Mouse (Mus musculus) retina, embryonic 14.5 days (tissue): ENCODE measurements around the gene Nrxn3.

Experiments
- DNase-seq: peaks from one replicate; pipeline ENCODE4 v3.0.0-alpha.2; 2015; ENCODE audit warnings: low spot score

The Nrxn3 gene

DNA sequence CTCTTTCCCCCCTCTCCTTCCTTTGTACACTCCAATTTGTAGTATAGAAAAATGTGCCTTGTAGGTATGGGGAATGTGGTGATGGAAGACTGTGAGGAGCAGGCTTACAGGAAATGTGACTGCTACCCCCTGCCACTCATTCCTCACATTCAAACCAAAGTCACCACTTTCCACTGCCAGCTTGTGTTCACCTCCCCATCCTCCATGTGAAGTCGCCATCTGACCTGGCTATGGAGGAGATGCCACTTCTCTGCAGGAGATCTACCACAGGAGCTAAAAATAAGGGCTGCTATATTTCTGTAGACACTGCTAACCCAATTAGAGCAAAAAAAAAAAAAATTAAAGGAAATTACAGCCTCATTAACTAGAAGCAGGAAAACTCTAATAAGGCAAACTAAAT, 980.3 kb downstream of the Nrxn3 start:
- no peak for DNase-seq

GRCm38 (mm10) chr12:89707913-89708312, 985.2 kb downstream of the Nrxn3 start:
- no peak for DNase-seq

- DNase-seq = no peak
These were observed 987.8 kb downstream of the Nrxn3 start for GRCm38 (mm10) chr12:89710459-89710858.

DNA sequence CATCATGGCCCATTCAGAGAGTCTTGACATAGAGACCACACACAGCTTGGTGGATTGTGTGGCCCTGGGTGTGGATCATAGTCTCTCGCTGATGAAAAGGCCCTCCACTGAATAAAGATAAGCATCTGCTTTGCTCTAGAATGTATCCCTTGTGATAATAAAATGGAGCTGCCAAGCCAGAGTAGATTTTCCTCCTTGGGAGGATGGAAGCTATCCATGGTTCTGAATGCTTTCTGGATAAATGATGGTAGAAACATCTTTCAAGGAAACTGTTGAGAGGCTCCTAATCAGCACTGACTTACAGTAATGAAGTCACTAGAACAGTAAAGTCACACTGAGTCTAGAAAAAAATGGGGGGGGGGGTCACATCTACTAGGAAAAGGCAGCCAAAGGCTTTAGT, 989.1 kb downstream of the Nrxn3 start:
- DNase-seq = no peak

GRCm38 (mm10) chr12:89719194-89720080, 996.8 kb downstream of the Nrxn3 start:
- no peak for DNase-seq

- no peak for DNase-seq
These were observed 998.3 kb downstream of the Nrxn3 start for GRCm38 (mm10) chr12:89720945-89721344.

DNA sequence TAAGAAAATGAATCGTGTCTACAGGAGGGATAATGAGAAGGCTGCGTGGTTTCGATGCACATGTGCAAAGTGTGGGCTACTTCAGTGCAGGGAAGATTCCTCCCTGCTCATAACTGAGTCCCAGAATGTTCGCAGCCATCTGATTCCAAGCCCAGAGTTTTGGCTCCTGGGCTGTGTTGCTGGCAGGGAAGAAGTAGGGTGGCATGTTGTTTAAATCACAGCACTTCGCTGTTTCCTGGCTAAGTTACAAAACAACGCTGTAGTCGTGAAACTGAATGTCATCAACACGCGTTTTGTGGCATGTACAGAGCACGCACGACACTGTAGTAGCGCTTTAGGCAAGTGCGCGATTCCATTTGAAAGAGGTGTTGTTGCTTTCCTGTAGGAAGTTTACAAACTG, 999.8 kb downstream of the Nrxn3 start:
- no peak for DNase-seq

DNA sequence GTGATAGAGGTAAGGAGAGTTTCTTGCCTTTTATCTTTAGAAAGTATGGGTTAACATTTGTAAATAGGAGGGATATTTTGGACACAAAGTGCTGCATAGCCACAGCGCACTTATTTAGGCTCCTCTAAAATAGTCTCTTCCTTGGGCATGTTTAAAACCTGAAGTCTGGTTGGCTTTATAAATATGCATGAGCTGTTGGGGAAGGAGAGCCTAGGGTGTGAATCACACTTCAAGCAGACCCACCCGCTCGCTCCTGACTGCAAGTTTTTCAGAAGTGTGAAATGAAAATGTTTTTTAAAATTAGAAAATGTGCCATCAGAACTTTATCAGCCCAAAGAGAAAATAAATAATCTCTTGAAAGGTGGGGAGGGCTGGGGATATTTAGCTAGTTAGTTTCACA, 1001.4 kb downstream of the Nrxn3 start:
- DNase-seq = no peak

DNA sequence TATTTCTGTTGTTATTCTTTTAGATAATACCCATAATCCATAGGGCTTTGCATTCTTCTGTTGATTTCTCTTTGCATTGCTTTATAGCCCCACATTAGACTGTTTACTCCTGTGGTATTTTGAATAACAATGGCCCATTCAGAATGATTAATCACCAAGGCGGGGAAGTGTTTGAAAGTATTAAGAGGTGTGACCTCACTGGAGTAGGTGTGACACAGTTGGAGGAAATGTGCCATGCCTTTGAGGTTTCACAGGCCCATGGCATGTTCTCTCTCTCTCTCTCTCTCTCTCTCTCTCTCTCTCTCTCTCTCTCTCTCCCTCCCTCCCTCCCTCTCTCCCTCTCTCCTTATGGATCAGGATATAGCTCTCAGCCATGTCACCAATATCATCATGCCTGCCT, 1019.6 kb downstream of the Nrxn3 start:
- DNase-seq = no peak

DNA sequence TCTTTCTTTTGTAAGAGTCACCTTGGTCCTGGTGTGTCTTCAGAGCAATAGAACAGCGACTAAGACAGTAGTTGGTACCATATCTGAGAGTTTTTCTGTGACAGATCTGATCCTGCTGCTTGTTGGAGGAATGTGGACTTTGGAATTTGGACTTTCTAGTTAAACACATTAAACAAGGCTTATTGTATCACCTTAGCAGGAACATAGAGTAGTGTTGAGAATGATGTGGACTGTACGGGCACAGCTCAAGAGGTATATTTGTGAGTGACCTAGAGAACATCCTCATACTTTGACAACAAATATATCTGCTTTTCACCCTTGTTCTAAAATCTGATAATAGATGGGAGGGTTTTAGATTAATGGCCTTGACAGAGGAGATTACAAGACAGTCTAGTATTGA, 1020.1 kb downstream of the Nrxn3 start:
- no peak for DNase-seq

DNA sequence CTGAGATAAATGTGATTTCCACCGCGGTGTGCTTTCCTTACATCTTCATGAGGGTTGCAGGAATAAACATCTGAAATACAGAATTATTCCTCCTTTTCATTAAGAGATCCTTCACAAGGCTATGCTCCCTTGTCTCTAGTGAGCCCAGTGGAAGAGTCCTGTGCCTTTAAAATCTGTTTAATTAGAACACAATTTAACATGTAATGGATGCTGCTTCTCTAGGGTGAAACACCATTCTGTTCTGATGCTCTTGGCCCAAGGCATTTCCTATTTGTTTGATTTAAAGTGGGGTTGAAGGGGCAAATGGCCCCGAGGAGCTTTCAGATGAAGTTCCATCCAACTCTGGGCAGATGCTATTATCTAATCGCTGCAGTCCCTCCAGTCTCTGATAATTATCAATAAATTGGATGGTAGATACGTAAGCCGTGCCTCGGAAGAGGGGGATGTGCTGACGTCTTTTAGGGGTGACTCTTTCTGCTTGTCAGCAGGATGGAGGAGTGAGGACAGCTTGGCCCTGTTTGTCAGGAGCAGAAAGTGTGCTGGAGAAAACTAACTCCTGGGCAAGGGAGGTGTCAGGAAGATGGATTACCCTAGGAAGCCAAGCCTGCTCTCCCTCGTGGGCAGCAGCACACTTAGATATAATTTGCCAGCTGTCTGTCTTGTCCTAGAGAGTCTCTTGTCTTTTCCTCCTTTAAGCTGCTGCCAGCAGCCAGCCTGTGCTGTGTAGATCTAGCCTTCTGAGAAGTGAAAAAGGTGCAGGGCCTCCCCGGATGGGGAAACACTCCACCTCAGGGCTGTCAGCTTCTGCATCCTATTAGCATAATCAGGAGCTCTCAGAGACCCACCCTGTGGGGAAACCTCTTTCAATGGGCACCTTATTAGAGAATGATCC, 1041.8 kb downstream of the Nrxn3 start:
- DNase-seq = peak; percentile 1

GRCm38 (mm10) chr12:89765179-89765578, 1042.5 kb downstream of the Nrxn3 start:
- no peak for DNase-seq

DNA sequence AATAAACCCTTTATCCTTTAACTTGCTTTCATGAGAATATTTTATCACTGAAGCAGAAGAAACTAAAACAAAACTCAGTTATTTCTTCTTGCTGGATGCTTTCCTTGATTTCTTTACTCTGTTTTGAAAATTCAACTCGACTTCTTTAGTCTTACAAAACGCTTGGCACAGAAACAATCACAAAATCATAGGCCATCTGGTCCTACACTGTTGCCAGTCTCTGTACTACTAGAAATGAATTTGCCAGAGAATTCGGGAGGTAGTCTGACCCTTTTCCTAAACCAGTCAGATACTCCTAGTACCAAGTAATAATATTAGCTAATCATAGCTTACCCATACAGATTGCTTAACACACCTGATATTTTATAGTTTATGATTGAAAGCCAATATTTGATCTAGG, 1066.1 kb downstream of the Nrxn3 start:
- no peak for DNase-seq

- DNase-seq = no peak
These were observed 1067.3 kb downstream of the Nrxn3 start for GRCm38 (mm10) chr12:89789981-89790380.

GRCm38 (mm10) chr12:89791829-89792228, 1069.2 kb downstream of the Nrxn3 start:
- DNase-seq = no peak

DNA sequence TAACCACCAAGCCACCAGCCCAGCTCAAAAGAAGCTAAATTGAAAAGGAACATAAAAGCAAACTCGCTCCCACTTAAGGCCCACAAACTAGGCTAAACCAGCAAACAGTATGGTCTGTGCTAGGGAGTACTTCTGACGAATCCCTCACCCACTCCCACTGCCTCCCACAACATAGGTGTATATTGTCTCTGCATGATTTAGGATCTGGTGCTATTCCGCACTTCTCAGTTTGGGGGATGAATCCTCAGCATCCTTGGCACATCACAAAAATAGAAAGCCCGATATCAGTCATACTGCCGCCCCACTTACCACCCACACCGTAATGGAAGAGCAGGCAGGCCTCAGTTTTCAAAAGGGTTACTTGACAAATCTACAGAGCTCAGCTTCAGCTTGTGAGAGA, 1072.1 kb downstream of the Nrxn3 start:
- no peak for DNase-seq

DNA sequence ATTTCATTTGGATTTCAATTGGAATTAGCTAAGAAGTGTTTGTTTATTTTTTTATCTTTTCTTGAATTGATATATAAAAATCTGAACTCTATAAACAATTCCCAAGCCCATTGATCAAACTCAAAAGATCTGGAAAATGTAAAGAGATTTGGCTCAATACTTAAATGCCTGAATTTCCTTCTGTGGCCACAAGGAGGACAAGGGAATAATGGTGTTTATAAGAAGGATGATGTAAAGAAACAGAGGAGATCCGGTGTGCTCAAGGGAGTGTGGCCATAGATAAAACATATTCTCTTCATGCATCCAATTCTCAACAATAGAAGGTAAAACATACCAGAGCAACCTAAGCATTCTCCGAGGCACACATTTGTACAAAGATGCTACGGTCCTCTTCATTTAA, 1085.5 kb downstream of the Nrxn3 start:
- peak; percentile 48 for DNase-seq

DNA sequence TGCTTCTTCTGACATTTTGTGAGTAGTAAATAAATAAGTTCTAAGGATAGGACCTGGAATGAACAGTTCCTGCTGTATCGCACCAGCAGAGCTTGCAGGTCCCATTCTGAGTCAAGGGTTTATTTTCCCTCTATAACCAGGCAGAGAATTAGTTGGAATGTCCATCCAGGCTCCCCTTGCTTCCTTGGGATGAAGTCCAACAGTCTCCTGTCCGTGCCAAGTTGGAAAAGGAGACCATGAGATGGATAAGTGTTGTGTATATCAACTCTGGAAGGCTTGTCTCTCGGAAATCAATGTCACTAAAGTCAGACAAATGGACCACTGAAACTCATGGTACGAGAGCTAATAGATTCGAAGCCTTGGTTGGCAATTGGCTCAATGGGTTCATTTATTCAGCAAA, 1087.5 kb downstream of the Nrxn3 start:
- DNase-seq = no peak

GRCm38 (mm10) chr12:89811815-89812549, 1089.3 kb downstream of the Nrxn3 start:
- peak; percentile 78 for DNase-seq

DNA sequence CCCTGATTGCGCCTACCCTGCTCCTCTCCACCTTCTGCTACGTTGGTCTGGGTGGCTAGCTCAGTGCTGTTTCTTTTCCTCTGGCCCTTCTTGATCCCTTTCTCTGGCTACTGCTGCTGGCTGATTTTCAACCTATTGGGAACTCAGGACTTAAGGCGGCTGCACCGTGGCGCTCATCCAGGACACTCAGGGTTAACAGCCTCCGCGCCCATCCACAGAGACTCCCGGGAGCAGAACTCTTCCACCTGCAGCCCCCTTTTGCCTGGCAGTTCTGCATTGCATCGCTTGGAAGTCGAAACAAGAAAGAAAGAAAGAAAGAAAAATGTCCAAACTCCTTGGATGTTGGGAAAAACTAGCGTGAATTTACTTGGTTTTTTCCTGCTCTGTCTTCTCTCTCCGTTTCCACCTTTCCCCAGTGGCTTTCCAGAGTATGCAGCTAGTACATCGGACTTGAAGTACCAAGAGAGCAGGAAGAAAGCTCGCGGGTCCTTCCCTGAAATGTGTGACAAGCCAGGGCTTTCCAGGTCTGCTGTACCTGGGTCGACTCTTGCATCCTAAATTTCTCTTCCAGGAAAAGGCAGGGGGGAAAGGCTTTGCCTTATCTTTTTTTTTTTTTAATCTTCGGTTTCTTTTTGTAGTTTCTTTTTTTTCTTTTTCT, 1090.0 kb downstream of the Nrxn3 start:
- peak; percentile 44 for DNase-seq

GRCm38 (mm10) chr12:89813294-89813693, 1090.6 kb downstream of the Nrxn3 start:
- no peak for DNase-seq

GRCm38 (mm10) chr12:89813718-89814117, 1091.0 kb downstream of the Nrxn3 start:
- no peak for DNase-seq
